Mouse (Mus musculus): ENCODE measurements at regions not wholly inside any gene's neighbourhood (a gene's known extent, or its start where the extent isn't known, plus 50 kb on each side); places are given as distances from the start of the nearest gene placed in this dataset.

GRCm38 (mm10) chr7:55519579-55519978 is 248.4 kb upstream of the Siglech start:
- peak in 1 of 2 experiments; percentile 1 for DNase-seq (ENCODE audit: low spot score in 2 of 2)

DNA sequence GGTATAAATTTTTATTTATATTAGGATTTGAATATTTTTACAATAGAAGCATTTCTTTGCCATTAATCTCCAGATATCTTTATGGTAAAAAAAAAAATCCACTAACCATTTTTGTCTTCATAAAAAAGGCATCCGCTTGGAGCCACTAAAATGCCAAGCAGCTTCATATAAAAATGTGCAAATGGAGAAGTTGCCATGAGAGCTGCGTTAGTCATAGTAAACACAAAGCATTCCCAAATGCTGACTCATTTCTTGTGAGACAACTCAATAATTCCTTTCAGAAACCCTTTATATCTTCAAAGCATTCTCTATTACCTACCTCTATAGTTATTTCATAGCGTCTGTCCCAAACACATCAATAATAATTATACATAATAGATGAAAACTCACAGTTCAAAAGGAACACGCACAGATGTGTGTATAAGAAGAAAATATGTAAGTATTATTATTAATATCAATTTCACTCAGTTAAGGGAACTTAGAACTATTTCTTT is 228.1 kb upstream of the Siglech start:
- DNase-seq (ENCODE audit: low spot score in 2 of 2), result peak in 1 of 2 experiments; percentile 0

- DNase-seq (ENCODE audit: low spot score in 2 of 2), result no peak
Observed at GRCm38 (mm10) chr7:55549211-55549610, 218.8 kb upstream of the Siglech start.

DNA sequence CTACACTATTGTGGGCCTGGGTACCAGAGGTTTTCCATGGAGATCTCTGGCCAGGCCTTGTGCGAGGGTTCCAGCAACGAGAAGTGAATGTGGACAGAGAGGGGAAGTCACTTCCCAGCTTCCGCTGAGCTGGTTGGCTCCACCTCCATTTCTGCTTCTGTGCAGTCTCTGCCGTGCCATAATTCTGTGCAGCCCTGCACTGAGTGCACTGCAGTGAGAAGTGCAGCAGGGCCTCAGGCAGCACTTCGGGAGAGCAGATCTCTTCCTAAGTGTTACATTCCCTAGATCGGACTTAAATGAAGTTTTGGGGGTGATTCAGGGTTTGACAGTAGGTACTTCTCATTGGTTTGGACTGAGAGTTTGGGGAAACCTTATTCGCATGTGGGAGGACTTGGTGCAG is 194.6 kb upstream of the Siglech start:
- DNase-seq (ENCODE audit: low spot score in 2 of 2), result no peak

DNA sequence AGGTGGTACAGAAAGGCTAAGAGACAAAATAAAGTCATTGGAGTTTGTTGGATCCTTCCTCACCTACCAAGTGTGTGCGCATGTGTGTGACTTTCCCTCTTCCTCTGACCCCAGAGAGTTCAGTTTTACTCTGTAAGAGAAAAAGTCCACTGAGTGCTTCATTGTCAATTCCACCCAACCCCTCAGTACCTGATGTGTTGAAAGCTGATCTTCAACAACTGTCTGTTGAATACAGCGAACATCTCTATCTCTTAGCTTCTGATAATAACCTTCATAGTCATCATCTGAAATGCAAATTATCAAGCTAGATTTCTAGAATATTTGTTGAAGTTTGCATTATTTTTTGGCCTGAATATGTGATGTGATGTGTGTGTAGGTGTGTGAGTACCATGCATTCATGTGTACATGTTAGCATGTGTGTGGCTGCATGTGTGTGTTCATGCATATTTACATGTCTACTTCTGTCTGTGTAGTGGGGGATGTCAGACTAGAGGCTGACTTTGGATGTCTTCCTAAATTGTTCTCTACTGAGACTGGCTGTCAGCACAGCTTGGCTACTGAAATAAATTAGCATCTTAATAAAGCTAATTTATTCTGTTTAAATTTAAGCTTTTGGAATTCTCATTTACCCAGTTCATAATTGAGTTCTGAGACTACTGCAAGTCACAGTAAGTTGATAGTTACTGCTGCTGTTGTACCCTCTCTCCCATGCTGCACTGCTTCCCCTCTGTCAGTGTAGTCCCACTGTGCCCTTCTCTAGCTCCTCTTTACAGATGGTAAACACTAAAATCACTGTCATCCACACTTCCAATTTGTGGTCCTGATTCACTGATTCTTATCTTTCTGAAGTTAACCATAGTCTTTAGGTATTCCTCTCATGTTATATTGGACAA is 186.7 kb upstream of the Siglech start:
- DNase-seq (ENCODE audit: low spot score in 2 of 2), result peak in 1 of 2 experiments; percentile 17
